Mouse (Mus musculus) ES-Bruce4 (cell line): ENCODE data around the gene Tbc1d14.

Experiments
- CTCF ChIP-seq: IDR thresholded peaks from one replicate; pipeline ENCODE4 v1.8.1; 2011; ENCODE audit warnings: low read depth, low read length
- POLR2A ChIP-seq: IDR thresholded peaks from one replicate; pipeline ENCODE4 v1.8.1; 2011; ENCODE audit warnings: low read length; ENCODE audit not compliant: insufficient read depth

- TF ChIP-seq CTCF (no peak), POLR2A (no peak)
These were observed 23.0 kb downstream of the Tbc1d14 start for GRCm38 (mm10) chr5:36570098-36570497.
